Mouse (Mus musculus) stomach, embryonic 14.5 days (tissue): Measurements from ENCODE around the gene Sema4b. TPM values are rescaled to one million over a fixed set of nuclear protein-coding genes. Genes with fewer than 3 reads are reported as not detected.

Experiments used
- ATAC-seq: fragments of 200-750 bp; cut with Nextera tagmentation; 2 replicates; pipeline ENCODE4 v1.8.0; 2017; ENCODE audit warnings: low read depth, moderate TSS enrichment; ENCODE audit not compliant: insufficient number of reproducible peaks, insufficient read depth, low FRiP score
- H3K27ac ChIP-seq: fragments of 300-500 bp; sonication (generic); 2 replicates; pipeline ENCODE4 v1.5.1; 2014; ENCODE audit warnings: mild to moderate bottlenecking, low read length, moderate library complexity, mixed read lengths
- H3K27me3 ChIP-seq: fragments of 300-500 bp; sonication (generic); 2 replicates; pipeline ENCODE4 v1.6.1; 2014; ENCODE audit warnings: low read length, control low read depth, mixed read lengths; ENCODE audit not compliant: control insufficient read depth, insufficient read depth
- H3K36me3 ChIP-seq: fragments of 300-500 bp; sonication (generic); 2 replicates; pipeline ENCODE4 v1.6.1; 2014; ENCODE audit warnings: mild to moderate bottlenecking, control low read depth, low read length, moderate library complexity, mixed read lengths; ENCODE audit not compliant: control insufficient read depth, insufficient read depth
- H3K4me1 ChIP-seq: fragments of 300-500 bp; sonication (generic); 2 replicates; pipeline ENCODE4 v1.6.1; 2014; ENCODE audit warnings: low read length, control low read depth, mixed read lengths; ENCODE audit not compliant: control insufficient read depth, insufficient read depth
- H3K4me2 ChIP-seq: fragments of 300-500 bp; sonication (generic); replicated peaks from 2 replicates; pipeline ENCODE4 v1.6.1; 2014; ENCODE audit warnings: low read depth, low read length, control low read depth
- H3K4me3 ChIP-seq: fragments of 300-500 bp; sonication (generic); 2 replicates; pipeline ENCODE4 v1.5.1; 2014; ENCODE audit warnings: low read depth, low read length, control low read depth
- H3K9ac ChIP-seq: fragments of 300-500 bp; sonication (generic); replicated peaks from 2 replicates; pipeline ENCODE4 v1.6.1; 2014; ENCODE audit warnings: low read depth, mild to moderate bottlenecking, control low read depth, low read length, moderate library complexity, mixed read lengths
- H3K9me3 ChIP-seq: fragments of 300-500 bp; sonication (generic); 2 replicates; pipeline ENCODE4 v1.6.1; 2016; ENCODE audit warnings: low read depth, low read length, control low read depth; ENCODE audit not compliant: control insufficient read depth
- WGBS: fragments of 180-500 bp; shearing (Covaris S2); extraction: QIAGEN DNeasy Blood & Tissue Kit; methylation state at CpG from one replicate; pipeline ENCODE4 v1.1.7; 2014; 5-methylcytosine and 5-hydroxymethylcytosine counted together
- polyA plus RNA-seq: library from polyadenylated mRNA; unstranded; fragments of >200 nt; fragmentation: Nextera tagmentation; extraction: Ambion mirVana; gene quantifications from 2 replicates; pipeline ENCODE4 v1.2.1, GENCODE M21; 2014

Gene Sema4b
- polyA plus RNA-seq, 1 experiment from 2014 or later, result 23.4 TPM

DNA sequence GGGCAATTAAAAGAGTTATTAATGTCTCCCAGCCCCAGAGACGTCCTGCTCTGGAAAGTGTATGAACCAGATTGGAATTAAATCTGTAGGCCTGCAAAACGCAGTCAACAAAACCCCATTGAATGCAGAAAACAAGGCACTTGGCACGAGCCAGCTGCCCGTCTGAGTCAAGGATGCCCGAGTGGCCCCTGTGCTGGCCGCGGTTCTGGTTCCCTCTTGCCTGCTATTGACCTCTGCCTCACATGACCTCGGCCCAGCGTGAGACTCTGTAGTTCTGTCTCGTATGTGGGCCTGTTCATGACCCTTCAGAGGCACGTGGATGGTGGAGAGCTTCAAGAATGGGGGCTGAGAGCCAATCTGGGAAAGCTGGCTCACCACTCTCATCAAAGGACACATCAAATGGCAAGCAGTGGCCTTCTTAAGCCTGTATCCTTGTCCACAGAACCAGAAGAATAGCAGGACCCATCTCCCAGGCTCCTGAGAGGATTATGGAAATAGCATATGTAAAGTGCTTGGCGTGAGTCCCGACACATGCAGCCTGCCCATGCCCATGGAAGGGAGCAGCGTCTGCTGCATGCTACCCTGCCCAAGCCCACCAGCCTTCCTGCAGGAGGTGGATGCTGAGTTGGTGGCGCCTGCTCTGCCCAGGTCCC, 15.4 kb downstream of the Sema4b start:
- no peaks in the 10 kb centered on the region for H3K27me3 ChIP-seq
- no peak overlapping the region for H3K9ac ChIP-seq
- ATAC-seq, result no peak
- no peaks in the 10 kb centered on the region for H3K9me3 ChIP-seq
- peaks cover 5% of the 10 kb centered on the region; the same call in 1 of the 2 replicates for H3K36me3 ChIP-seq
- WGBS, result 85% methylated on average over 15 of the region's 15 CpGs
- H3K27ac ChIP-seq, result no peak overlapping the region; the same call in 1 of the 2 replicates
- peaks cover 53% of the 10 kb centered on the region for H3K4me1 ChIP-seq
- H3K4me2 ChIP-seq, result no peak overlapping the region
- H3K4me3 ChIP-seq, result no peak overlapping the region

DNA sequence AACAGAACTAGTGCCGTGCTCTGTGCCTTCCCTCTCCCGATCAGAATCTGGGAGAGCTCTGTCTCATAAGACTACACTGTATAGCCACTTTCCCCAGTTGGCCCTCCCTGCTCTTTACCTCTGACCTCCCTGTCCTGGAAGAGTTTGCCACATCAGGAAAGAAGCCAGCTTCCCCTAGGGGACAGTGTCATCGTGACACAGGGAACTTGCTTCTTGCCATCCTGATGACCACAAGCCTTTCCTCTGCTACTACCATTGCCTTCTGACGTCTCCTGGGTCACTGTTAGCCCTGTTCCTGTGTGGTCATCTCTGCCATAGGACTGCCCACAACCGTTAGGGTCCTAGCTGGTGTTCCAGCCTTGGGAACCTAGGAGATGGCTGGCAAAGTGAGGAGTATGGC, 16.3 kb downstream of the Sema4b start:
- H3K9ac ChIP-seq, result no peak overlapping the region
- 83% methylated on average over 5 of the region's 5 CpGs for WGBS
- peaks cover 5% of the 10 kb centered on the region; the same call in 1 of the 2 replicates for H3K36me3 ChIP-seq
- ATAC-seq, result no peak
- H3K9me3 ChIP-seq, result no peaks in the 10 kb centered on the region
- H3K27ac ChIP-seq, result no peak overlapping the region
- H3K4me3 ChIP-seq, result no peak overlapping the region
- no peak overlapping the region for H3K4me2 ChIP-seq
- peaks cover 56% of the 10 kb centered on the region for H3K4me1 ChIP-seq
- H3K27me3 ChIP-seq, result no peaks in the 10 kb centered on the region

DNA sequence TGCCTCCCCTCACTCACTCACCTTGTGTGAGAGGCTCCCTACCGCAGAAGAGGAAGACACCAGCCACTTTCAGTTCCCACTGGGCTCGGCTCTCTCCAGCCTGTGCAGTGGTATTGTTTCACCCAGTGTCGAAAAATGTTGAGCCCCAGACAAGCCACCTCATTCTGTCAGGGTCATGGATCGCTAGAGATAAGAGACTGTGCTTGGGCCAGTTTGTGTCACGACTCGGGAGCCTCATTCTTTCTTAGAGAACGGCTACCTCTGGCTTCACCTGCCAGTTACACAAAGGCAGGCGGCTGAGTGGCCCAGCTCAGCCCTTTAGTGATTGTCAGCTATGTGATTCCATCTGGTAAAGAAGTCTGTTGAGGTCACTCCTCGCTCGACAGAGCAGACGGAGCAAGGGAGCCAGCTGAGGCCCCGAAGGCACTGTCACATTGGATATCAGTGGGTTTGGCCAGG, 17.0 kb downstream of the Sema4b start:
- ATAC-seq, result no peak
- Histone ChIP-seq H3K27ac (no peak overlapping the region), H3K27me3 (no peaks in the 10 kb centered on the region), H3K4me2 (no peak overlapping the region), H3K36me3 (peaks cover 5% of the 10 kb centered on the region; the same call in 1 of the 2 replicates), H3K4me1 (peaks cover 61% of the 10 kb centered on the region), H3K4me3 (no peak overlapping the region), H3K9ac (no peak overlapping the region), H3K9me3 (no peaks in the 10 kb centered on the region)
- WGBS, result 57% methylated on average over 12 of the region's 12 CpGs

DNA sequence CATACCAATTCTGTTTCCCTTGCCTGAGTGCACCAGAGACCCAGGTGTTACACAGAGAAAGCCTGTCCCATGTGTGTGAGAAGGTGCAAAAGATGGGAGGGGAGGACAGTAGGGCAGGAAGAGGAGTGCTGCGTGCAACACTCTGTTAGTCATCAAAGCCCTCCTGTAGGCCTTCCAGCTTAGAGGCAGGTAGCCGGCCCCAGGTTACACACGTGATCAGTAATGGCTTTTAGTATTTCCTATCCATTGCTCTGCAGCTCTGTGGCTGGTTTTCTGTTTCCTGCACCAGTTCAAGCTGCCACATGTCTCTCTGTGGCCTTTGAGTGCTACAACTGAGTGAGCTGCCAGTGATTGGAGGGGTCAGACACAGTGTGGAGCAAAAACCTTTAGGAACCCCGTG, 17.7 kb downstream of the Sema4b start:
- Histone ChIP-seq H3K4me3 (no peak overlapping the region), H3K9me3 (no peaks in the 10 kb centered on the region), H3K9ac (no peak overlapping the region), H3K27ac (no peak overlapping the region), H3K4me1 (peaks cover 64% of the 10 kb centered on the region), H3K36me3 (peaks cover 5% of the 10 kb centered on the region; the same call in 1 of the 2 replicates), H3K27me3 (no peaks in the 10 kb centered on the region), H3K4me2 (no peak overlapping the region)
- ATAC-seq, result no peak
- 82% methylated on average over 4 of the region's 4 CpGs for WGBS

DNA sequence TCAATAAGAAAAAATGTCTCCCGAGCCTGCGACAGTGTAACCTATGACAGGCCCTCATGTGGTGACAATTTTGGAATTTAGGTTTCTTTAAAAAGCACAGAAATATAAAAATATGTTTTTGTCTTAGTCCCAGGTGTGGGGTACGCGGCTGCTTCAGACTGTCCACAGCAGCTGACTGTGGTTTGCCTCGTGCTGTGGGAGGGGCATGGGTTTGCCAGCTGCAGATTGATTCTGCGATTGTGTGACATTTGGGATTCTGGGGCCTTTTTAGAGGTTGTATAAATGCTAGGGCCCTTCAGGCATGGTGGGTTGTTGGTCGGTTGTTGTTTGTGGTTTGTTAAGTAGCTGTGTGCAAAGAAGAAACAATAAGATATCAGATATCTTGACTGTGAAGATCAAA, 18.3 kb downstream of the Sema4b start:
- no peak overlapping the region for H3K4me2 ChIP-seq
- no peak overlapping the region for H3K27ac ChIP-seq
- WGBS, result 80% methylated on average over 7 of the region's 7 CpGs
- H3K9ac ChIP-seq, result no peak overlapping the region
- H3K36me3 ChIP-seq, result peaks cover 5% of the 10 kb centered on the region; the same call in 1 of the 2 replicates
- no peaks in the 10 kb centered on the region for H3K9me3 ChIP-seq
- H3K4me1 ChIP-seq, result peaks cover 63% of the 10 kb centered on the region
- no peak overlapping the region for H3K4me3 ChIP-seq
- no peak for ATAC-seq
- H3K27me3 ChIP-seq, result no peaks in the 10 kb centered on the region

DNA sequence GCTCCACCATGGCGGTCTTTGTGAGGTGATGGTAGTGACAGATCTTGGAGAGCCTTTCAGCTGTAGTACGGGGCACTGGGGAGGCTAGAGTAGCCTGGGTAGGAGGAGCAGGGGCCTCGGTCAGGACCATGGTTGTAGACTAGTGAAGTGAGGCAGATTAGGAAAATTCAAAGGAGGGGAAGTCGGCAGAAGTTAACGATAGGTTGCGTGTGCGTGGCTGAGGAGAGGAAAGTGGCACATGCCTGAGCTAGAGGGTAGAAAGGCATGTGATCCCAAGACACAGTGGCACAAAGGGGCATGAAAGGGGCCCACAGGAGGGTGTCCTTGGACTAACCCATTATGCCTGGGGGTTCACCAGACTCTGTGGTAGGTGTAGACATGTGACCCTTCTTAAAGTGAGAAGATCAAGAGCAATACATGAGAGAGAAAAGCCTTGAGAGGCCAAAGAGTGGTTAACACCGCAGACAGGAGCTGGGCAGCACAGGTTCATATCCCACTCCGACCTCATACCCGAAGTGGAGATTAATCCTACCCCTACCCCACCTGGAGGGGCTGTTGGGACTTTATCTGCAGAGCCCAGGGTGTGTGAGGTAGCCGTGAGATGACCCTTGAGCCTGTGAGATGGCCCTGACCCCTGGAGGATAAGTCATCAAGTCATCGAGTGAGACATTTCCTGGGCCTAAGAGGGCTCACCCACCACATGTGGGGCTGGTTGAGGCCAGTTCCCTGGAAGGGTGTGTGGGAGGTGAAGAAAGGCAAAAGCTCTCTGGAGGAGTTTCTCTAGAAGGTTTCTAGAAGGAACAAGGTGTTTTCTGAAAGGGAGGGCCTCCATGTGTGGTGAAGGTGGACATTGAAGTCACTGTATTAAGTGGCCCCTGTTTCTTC, 19.3 kb downstream of the Sema4b start:
- Histone ChIP-seq H3K4me2 (no peak overlapping the region), H3K9me3 (no peaks in the 10 kb centered on the region), H3K27me3 (no peaks in the 10 kb centered on the region), H3K27ac (peak overlapping the region; percentile 87; the same call in 1 of the 2 replicates), H3K9ac (no peak overlapping the region), H3K36me3 (peaks cover 5% of the 10 kb centered on the region; the same call in 1 of the 2 replicates), H3K4me1 (peaks cover 55% of the 10 kb centered on the region), H3K4me3 (no peak overlapping the region)
- ATAC-seq, result no peak
- 84% methylated on average over 12 of the region's 12 CpGs for WGBS

DNA sequence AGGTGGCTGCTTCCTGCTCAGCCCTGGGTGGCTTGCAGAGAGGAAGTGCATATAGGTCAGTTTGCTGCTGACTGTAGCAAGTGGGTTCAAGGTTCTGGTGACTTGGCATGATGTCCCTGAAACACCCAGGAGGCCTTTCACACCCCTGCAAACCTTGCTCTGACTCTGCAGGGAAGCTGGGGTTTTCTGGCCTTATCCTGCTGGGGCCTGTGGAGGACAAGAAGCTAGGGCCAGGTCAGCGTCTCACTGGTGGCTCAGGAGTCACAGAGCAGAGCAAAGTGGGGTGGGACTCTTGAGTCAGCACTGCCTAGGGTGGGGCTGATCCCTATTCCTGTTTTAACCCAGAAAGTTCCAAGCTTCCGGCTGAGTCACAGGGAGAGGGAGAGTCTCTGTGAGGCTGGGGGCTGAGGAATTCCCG, 20.7 kb downstream of the Sema4b start:
- Histone ChIP-seq H3K36me3 (peaks cover 2% of the 10 kb centered on the region; the same call in 1 of the 2 replicates), H3K27me3 (no peaks in the 10 kb centered on the region), H3K27ac (peak overlapping the region; percentile 87), H3K4me2 (0 out of 2 replicates have a peak overlapping the region, but pooled peaks have one; percentile 2), H3K4me3 (no peak overlapping the region), H3K4me1 (peaks cover 46% of the 10 kb centered on the region), H3K9ac (no peak overlapping the region), H3K9me3 (no peaks in the 10 kb centered on the region)
- ATAC-seq, result peak; percentile 43
- 53% methylated on average over 3 of the region's 3 CpGs for WGBS

DNA sequence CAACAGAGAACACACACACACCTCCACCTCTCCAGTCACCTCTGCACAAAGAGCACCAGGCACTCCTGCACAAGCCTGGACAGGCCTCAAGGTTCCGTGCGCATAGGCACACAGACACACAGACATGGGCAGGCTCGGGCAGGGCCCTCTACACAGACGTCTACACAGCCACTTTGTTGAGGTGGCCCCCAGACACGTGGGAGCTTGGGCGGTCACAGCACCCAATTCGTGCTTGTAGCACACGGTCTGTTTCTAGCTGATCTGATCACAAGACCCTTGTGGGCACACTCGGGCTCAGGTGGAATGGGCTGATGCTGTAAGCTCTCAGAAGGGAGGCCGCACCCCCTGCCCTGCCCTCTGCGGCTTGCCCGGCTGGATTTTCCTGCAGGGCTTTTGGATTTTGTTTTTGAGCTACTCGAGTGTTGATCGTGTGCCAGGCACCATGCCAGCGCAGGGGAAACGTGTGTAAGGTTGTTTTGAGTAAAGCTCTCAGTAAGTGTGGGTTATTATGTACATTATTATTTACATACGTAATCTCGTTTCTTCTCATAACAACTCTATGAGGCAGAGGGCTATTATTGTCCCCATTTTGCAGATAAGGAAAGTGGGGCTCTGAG, 21.5 kb downstream of the Sema4b start:
- Histone ChIP-seq H3K4me1 (peaks cover 43% of the 10 kb centered on the region), H3K36me3 (peaks cover 1% of the 10 kb centered on the region; the same call in 1 of the 2 replicates), H3K9me3 (no peaks in the 10 kb centered on the region), H3K4me2 (0 out of 2 replicates have a peak overlapping the region, but pooled peaks have one; percentile 7), H3K9ac (no peak overlapping the region), H3K27me3 (no peaks in the 10 kb centered on the region), H3K27ac (peak overlapping the region; percentile 87), H3K4me3 (no peak overlapping the region)
- 72% methylated on average over 18 of the region's 18 CpGs for WGBS
- peak; percentile 70 for ATAC-seq
